In the genomic region with DNA sequence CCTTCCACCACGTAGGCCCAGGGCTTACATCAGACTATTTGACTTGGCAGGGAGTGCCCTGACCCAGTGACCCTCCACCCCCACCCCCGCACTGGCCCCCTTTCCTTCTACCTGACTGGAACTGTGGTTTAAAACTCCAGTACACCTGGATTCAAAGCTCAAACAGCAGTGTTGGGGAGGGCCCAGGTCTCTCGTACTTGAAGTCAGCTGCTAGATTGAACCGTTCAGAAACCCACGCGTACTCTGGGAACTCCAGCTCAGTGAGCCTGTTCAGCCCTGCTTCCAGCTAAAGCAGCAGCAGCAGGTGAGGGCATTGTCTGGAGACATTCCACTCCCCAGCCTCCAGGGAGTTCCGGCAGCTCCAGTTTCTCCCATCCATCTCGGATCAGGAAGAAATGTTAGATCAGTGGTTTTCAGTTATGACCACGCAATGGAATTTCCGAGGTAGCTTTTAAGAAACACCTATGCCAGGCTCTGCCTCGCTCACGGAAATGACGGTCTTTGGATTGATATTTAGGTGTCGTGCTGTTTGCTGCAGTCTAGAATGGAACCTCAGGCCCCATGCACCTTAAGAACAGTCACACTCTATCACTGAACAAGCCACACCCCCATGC, we compare ENCODE assay signal across 13 mouse cellular contexts. TPM values are rescaled to one million over a fixed set of nuclear protein-coding genes. Genes with fewer than 3 reads are reported as not detected.
DNase-seq lines count a peak whose midpoint lies in the region; ATAC-seq and TF ChIP-seq lines count a peak whose summit lies in the region.
"Had no signal": no experiment of that assay in that cellular context is flagged by ENCODE, and none has a peak within 500 bp of the region (broad histone marks: within the 10 kb centered on the region; RNA-seq: fewer than 3 reads in every experiment).

No protein-coding gene starts in this region.

- TF ChIP-seq EP300 in ES-Bruce4 (IDR thresholded peaks at IDR 0.05; ENCODE audit: insufficient read depth, low read depth, low read length) = peak; percentile 41; the same call in 1 of the 2 replicates

- H3K4me2 ChIP-seq in liver, embryonic 11.5 days = peak overlapping the region; percentile 50

- H3K9me3 ChIP-seq in ES-Bruce4 (replicated peaks; ENCODE audit: control insufficient read depth, insufficient read depth, low read length, poor library complexity, severe bottlenecking) = no peaks in the 10 kb centered on the region
- H3K9me3 ChIP-seq in liver, embryonic 11.5 days (ENCODE audit: control insufficient read depth, low read length) = no peaks in the 10 kb centered on the region

- TF ChIP-seq CTCF in ES-Bruce4 (IDR thresholded peaks at IDR 0.05; ENCODE audit: low read depth, low read length) = no peak
- TF ChIP-seq CTCF in bone marrow, adult 2 months (IDR thresholded peaks at IDR 0.05; ENCODE audit: control insufficient read depth, insufficient read depth, low read length) = no peak

- TF ChIP-seq POLR2A in ES-Bruce4 (IDR thresholded peaks at IDR 0.05; ENCODE audit: insufficient read depth, low read length) = no peak
- no peak for TF ChIP-seq POLR2A in bone marrow, adult 2 months (IDR thresholded peaks at IDR 0.05; ENCODE audit: borderline replicate concordance, control insufficient read depth, low read depth, low read length)

- 57% methylated on average over 14 of the region's 14 CpGs for WGBS in bone marrow, adult 2 months
- 55% methylated on average over 14 of the region's 14 CpGs for WGBS in liver, embryonic 11.5 days

- H3K9ac ChIP-seq in ES-Bruce4 (ENCODE audit: low read depth, poor library complexity, severe bottlenecking) = peak overlapping the region; percentile 27; the same call in 1 of the 2 replicates
- H3K9ac ChIP-seq in liver, embryonic 11.5 days (ENCODE audit: low read depth, low read length) = peak overlapping the region; percentile 52

- DNase-seq in kidney, adult 18-20 months = peak; percentile 47
- DNase-seq in kidney, postnatal 14 days = no peak
- no peak for DNase-seq in liver, embryonic 11.5 days (ENCODE audit: low spot score)
- DNase-seq in gastrocnemius, adult 18-20 months (ENCODE audit: low spot score) = no peak
- DNase-seq in cerebellum, postnatal 14 days = no peak
- no peak for DNase-seq in cerebellum, postnatal 36 days
- DNase-seq: gastrocnemius, postnatal 36 days; left cerebral cortex, postnatal 4 days; thymus, postnatal 36 days had no signal

- ATAC-seq in liver, embryonic 11.5 days (replicated peaks; ENCODE audit: low FRiP score) = no peak
- ATAC-seq: Patski had no signal

- no peaks in the 10 kb centered on the region for H3K36me3 ChIP-seq in ES-Bruce4 (ENCODE audit: control insufficient read depth, insufficient read depth, low read length, poor library complexity, severe bottlenecking)
- no peaks in the 10 kb centered on the region for H3K36me3 ChIP-seq in liver, embryonic 11.5 days (ENCODE audit: control insufficient read depth, insufficient read depth, low read length)

- no peaks in the 10 kb centered on the region for H3K27me3 ChIP-seq in ES-Bruce4 (ENCODE audit: control insufficient read depth, insufficient read depth, low read length, poor library complexity, severe bottlenecking)
- no peaks in the 10 kb centered on the region for H3K27me3 ChIP-seq in liver, embryonic 11.5 days (replicated peaks; ENCODE audit: control insufficient read depth, insufficient read depth, low read length)
- H3K27me3 ChIP-seq: Patski had no signal

- H3K4me3 ChIP-seq in ES-Bruce4 (ENCODE audit: low read depth, low read length) = peak overlapping the region; percentile 48; the same call in 1 of the 2 replicates
- no peak overlapping the region for H3K4me3 ChIP-seq in bone marrow, adult 2 months (replicated peaks; ENCODE audit: control insufficient read depth, low read depth, low read length)
- H3K4me3 ChIP-seq in liver, embryonic 11.5 days (ENCODE audit: low read depth, low read length) = no peak overlapping the region
- H3K4me3 ChIP-seq: myocyte had no signal

- H3K4me1 ChIP-seq in ES-Bruce4 (ENCODE audit: control insufficient read depth, insufficient read depth, low read length) = peaks cover 2% of the 10 kb centered on the region
- H3K4me1 ChIP-seq in bone marrow, adult 2 months (ENCODE audit: control insufficient read depth, insufficient read depth, low read length) = peaks cover 15% of the 10 kb centered on the region
- peaks cover 56% of the 10 kb centered on the region for H3K4me1 ChIP-seq in liver, embryonic 11.5 days (replicated peaks; ENCODE audit: control insufficient read depth, insufficient read depth, low read length)

- H3K27ac ChIP-seq in ES-Bruce4 (ENCODE audit: insufficient read depth, low read length) = peak overlapping the region; percentile 51
- H3K27ac ChIP-seq in bone marrow, adult 2 months (ENCODE audit: control insufficient read depth, insufficient read depth, low read depth, low read length, poor library complexity) = peak overlapping the region; percentile 89
- peak overlapping the region; percentile 95 for H3K27ac ChIP-seq in liver, embryonic 11.5 days (ENCODE audit: low read depth, low read length)

RNA-seq across cellular contexts. Expression of a gene that starts 31.0 kb away (rescaled TPM):
- polyA plus RNA-seq in ES-Bruce4 (2011; ENCODE audit: insufficient read depth, insufficient read length, low read depth, missing spikeins) = 21.2 and 21.9 TPM in 2 replicates
- not detected in 2 replicates for polyA plus RNA-seq in bone marrow, adult 2 months (2011; ENCODE audit: insufficient read depth, insufficient read length, low replicate concordance, missing spikeins)
- 0.26 and 0.53 TPM in 2 replicates for polyA plus RNA-seq in liver, embryonic 11.5 days (2014; fragmentation: Nextera tagmentation; extraction: Ambion mirVana)
- total RNA-seq in gastrocnemius, adult 18-20 months (2021) = not detected
- total RNA-seq: gastrocnemius, postnatal 36 days had no signal
- polyA plus RNA-seq: myocyte had no signal

RNA-seq across cellular contexts. Expression of a gene that starts 31.5 kb away (rescaled TPM):
- 62.4 and 76.9 TPM in 2 replicates for polyA plus RNA-seq in ES-Bruce4 (2011; ENCODE audit: insufficient read depth, insufficient read length, low read depth, missing spikeins)
- polyA plus RNA-seq in bone marrow, adult 2 months (2011; ENCODE audit: insufficient read depth, insufficient read length, low replicate concordance, missing spikeins) = 21.9 and 39.2 TPM in 2 replicates
- polyA plus RNA-seq in liver, embryonic 11.5 days (2014; fragmentation: Nextera tagmentation; extraction: Ambion mirVana) = 107 and 110 TPM in 2 replicates
- 10 to 100 TPM; 11.4 to 12.3 TPM for total RNA-seq in gastrocnemius, adult 18-20 months (2021)

Comparison
In these comparisons a context has a peak if more than half of its experiments do, and no peak if none do; other contexts are left out.
1. RNA of a gene that starts 31.0 kb away (polyA plus RNA-seq): 21.2 to 21.9 TPM in ES-Bruce4; 0.26 to 0.53 TPM in liver, embryonic 11.5 days and not detected in bone marrow, adult 2 months; every median in the first group is over 10 times any median in the second.
2. Peak in every context shown above with its lines, with median percentiles within 50 percentile points of each other: H3K27ac ChIP-seq.